Mouse (Mus musculus): ENCODE measurements around the gene Meis2. TPM values are rescaled to one million over a fixed set of nuclear protein-coding genes. Genes with fewer than 3 reads are reported as not detected.

Meis2 gene
- polyA plus RNA-seq, 1 experiment from 2014 or later, result 92.0 TPM

GRCm38 (mm10) chr2:115984487-115984886 is 81.2 kb downstream of the Meis2 start:
- Histone ChIP-seq H3K4me3 (no peak overlapping the region), H3K4me1 (replicated peaks) (peaks cover 33% of the 10 kb centered on the region), H3K4me2 (no peak overlapping the region), H3K27ac (replicated peaks) (no peak overlapping the region), H3K27me3 (no peaks in the 10 kb centered on the region), H3K36me3 (no peaks in the 10 kb centered on the region), H3K9ac (no peak overlapping the region), H3K9me3 (no peaks in the 10 kb centered on the region)
- WGBS, result 77% methylated on average over 4 of the region's 4 CpGs
- no peak for ATAC-seq (ENCODE audit: low read depth)

- Histone ChIP-seq H3K27ac (replicated peaks) (0 out of 2 replicates have a peak overlapping the region, but pooled peaks have one; percentile 49), H3K27me3 (no peaks in the 10 kb centered on the region)
- ATAC-seq (ENCODE audit: low read depth), result peak; percentile 25; the same call in 1 of the 2 replicates
These were observed 85.1 kb downstream of the Meis2 start for GRCm38 (mm10) chr2:115980490-115980889.

GRCm38 (mm10) chr2:115979683-115980476 is 85.8 kb downstream of the Meis2 start:
- Histone ChIP-seq H3K9me3 (no peaks in the 10 kb centered on the region), H3K4me1 (replicated peaks) (peaks cover 29% of the 10 kb centered on the region), H3K4me3 (no peak overlapping the region), H3K27ac (replicated peaks) (peak overlapping the region; percentile 53), H3K4me2 (no peak overlapping the region), H3K36me3 (no peaks in the 10 kb centered on the region), H3K27me3 (no peaks in the 10 kb centered on the region), H3K9ac (no peak overlapping the region)
- ATAC-seq (ENCODE audit: low read depth), result peak; percentile 82
- WGBS, result 35% methylated on average over 14 of the region's 14 CpGs

More at GRCm38 (mm10) chr2:115980490-115980889, 85.1 kb downstream of the Meis2 start:
- Histone ChIP-seq H3K4me1 (replicated peaks) (peaks cover 35% of the 10 kb centered on the region), H3K9ac (no peak overlapping the region), H3K4me3 (no peak overlapping the region), H3K4me2 (no peak overlapping the region), H3K36me3 (no peaks in the 10 kb centered on the region), H3K9me3 (no peaks in the 10 kb centered on the region)

DNA sequence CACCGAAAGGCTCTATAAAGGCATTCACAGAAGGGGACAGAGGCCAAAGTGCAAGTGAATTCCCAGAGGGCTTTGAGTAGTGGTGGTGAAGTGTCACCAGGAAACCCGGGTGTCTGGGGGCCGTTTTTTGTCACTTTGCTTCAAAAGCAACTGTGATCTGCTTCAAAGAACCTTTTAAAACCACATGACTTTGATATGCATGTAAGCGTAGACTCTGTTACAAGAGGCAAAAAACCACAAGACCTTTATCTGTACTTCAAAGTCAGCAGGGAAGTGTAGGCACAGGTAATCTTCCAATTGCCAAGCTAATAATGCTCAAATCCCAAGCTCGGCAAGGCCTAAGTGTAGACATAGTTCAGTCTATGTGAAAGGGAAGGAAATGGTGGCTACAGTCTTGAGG is 87.0 kb downstream of the Meis2 start:
- no peaks in the 10 kb centered on the region for H3K9me3 ChIP-seq
- H3K36me3 ChIP-seq, result no peaks in the 10 kb centered on the region
- H3K4me3 ChIP-seq, result no peak overlapping the region
- no peak overlapping the region for H3K9ac ChIP-seq
- H3K4me2 ChIP-seq, result no peak overlapping the region
- 62% methylated on average over 5 of the region's 5 CpGs for WGBS
- peaks cover 26% of the 10 kb centered on the region for H3K4me1 ChIP-seq (replicated peaks)
- no peaks in the 10 kb centered on the region for H3K27me3 ChIP-seq
- no peak overlapping the region for H3K27ac ChIP-seq (replicated peaks)
- no peak for ATAC-seq (ENCODE audit: low read depth)

DNA sequence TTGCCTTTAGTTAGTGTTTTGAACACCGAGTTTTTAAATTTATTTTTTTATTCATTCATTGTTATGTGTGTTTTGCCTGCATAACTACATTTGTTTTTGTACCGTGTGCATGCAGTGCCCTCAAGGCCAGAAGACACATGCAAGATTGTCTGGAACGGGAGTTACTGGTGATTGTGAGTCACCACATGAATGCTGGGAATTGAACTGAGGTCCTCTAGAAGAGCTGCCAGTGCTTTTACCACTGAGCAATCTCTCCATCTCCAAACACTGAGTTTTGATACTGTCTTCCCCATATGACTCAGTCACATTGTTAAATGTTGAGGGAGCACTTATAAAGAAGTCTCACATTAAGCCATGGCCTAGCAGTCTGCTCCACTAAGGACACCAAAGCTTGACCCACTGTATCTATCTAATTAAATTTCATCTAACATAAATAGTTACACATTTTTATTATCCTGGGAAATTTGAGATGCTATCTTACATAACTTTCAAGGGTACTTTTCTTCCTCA is 94.3 kb downstream of the Meis2 start:
- Histone ChIP-seq H3K36me3 (no peaks in the 10 kb centered on the region), H3K4me3 (no peak overlapping the region), H3K9ac (no peak overlapping the region), H3K4me2 (no peak overlapping the region), H3K4me1 (replicated peaks) (no peaks in the 10 kb centered on the region), H3K9me3 (no peaks in the 10 kb centered on the region), H3K27ac (replicated peaks) (no peak overlapping the region), H3K27me3 (no peaks in the 10 kb centered on the region)
- 86% methylated on average over 3 of the region's 3 CpGs for WGBS
- ATAC-seq (ENCODE audit: low read depth), result no peak

GRCm38 (mm10) chr2:115970091-115970820 is 95.4 kb downstream of the Meis2 start:
- Histone ChIP-seq H3K27ac (replicated peaks) (no peak overlapping the region), H3K4me2 (no peak overlapping the region)

DNA sequence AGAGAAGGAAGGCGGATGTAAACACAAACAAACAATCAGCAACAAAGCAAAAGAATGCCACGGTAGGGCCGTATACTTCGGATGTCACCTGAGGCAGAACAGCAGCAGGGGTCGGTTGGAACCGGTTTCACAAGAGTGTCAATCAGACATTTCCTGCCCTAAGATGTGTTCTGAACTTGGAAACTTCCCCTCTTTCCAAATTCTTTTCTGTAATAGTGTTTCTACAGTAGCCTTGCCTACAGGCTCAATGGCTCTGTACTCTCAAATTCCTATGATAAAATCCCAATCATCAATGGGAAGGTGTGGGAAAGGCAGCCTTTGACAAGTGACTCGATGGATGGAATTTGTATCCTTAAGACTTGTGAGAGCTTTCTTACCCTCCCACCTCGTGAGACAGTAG is 96.4 kb downstream of the Meis2 start:
- WGBS, result 77% methylated on average over 8 of the region's 8 CpGs
- Histone ChIP-seq H3K4me3 (no peak overlapping the region), H3K9me3 (no peaks in the 10 kb centered on the region), H3K36me3 (no peaks in the 10 kb centered on the region), H3K4me2 (no peak overlapping the region), H3K27me3 (no peaks in the 10 kb centered on the region), H3K9ac (no peak overlapping the region), H3K27ac (replicated peaks) (no peak overlapping the region), H3K4me1 (replicated peaks) (peaks cover 15% of the 10 kb centered on the region)
- ATAC-seq (ENCODE audit: low read depth), result no peak

More at GRCm38 (mm10) chr2:115970091-115970820, 95.4 kb downstream of the Meis2 start:
- ATAC-seq (ENCODE audit: low read depth), result no peak
- H3K4me3 ChIP-seq, result no peak overlapping the region
- peaks cover 5% of the 10 kb centered on the region for H3K4me1 ChIP-seq (replicated peaks)
- H3K27me3 ChIP-seq, result no peaks in the 10 kb centered on the region
- H3K9ac ChIP-seq, result no peak overlapping the region
- WGBS, result 79% methylated on average over 9 of the region's 9 CpGs
- H3K9me3 ChIP-seq, result no peaks in the 10 kb centered on the region
- H3K36me3 ChIP-seq, result no peaks in the 10 kb centered on the region

- no peaks in the 10 kb centered on the region for H3K27me3 ChIP-seq
- H3K9ac ChIP-seq, result no peak overlapping the region
- no peak overlapping the region for H3K27ac ChIP-seq (replicated peaks)
- H3K36me3 ChIP-seq, result no peaks in the 10 kb centered on the region
- ATAC-seq (ENCODE audit: low read depth), result peak; percentile 32; the same call in 1 of the 2 replicates
- peaks cover 31% of the 10 kb centered on the region for H3K4me1 ChIP-seq (replicated peaks)
- H3K4me3 ChIP-seq, result no peak overlapping the region
- no peaks in the 10 kb centered on the region for H3K9me3 ChIP-seq
- H3K4me2 ChIP-seq, result no peak overlapping the region
- WGBS, result 66% methylated on average over 3 of the region's 3 CpGs
These were observed 100.7 kb downstream of the Meis2 start for GRCm38 (mm10) chr2:115964911-115965310.

DNA sequence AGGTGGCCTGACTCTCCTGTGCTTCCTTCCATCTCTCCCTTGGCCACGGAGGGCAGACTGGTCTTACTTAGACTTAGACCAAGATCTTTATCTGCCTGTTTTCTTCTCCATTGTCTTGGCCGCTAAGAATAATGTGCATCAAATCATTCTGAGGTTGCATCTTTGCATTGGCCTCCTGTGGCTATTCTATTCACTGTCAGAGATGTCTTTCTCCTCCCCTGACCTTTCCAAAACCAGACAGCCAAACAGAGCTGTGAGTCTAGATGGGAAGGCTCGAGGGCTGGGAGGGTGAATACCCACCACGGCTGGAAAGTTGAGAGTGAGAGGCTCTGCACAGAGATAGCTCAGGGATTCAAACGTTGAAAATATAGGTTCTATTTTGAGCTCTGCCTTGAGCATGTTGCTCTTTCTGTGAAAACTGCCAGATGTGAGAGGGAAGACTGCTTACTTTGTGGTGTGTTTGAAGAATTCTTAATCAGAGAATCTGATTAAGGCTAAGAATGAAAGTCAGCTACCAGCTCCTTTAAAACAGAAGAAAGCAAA is 102.3 kb downstream of the Meis2 start:
- Histone ChIP-seq H3K4me2 (no peak overlapping the region), H3K27ac (replicated peaks) (no peak overlapping the region), H3K36me3 (no peaks in the 10 kb centered on the region), H3K9ac (no peak overlapping the region), H3K4me1 (replicated peaks) (peaks cover 31% of the 10 kb centered on the region), H3K9me3 (no peaks in the 10 kb centered on the region), H3K4me3 (no peak overlapping the region), H3K27me3 (no peaks in the 10 kb centered on the region)
- ATAC-seq (ENCODE audit: low read depth), result no peak
- 41% methylated on average over 5 of the region's 5 CpGs for WGBS

- Histone ChIP-seq H3K4me3 (no peak overlapping the region), H3K4me2 (no peak overlapping the region), H3K27ac (replicated peaks) (no peak overlapping the region), H3K9ac (no peak overlapping the region), H3K9me3 (no peaks in the 10 kb centered on the region), H3K4me1 (replicated peaks) (peaks cover 31% of the 10 kb centered on the region), H3K27me3 (no peaks in the 10 kb centered on the region), H3K36me3 (no peaks in the 10 kb centered on the region)
- ATAC-seq (ENCODE audit: low read depth), result no peak
- 79% methylated on average over 3 of the region's 3 CpGs for WGBS
These were observed 102.9 kb downstream of the Meis2 start for GRCm38 (mm10) chr2:115962728-115963127.

- Histone ChIP-seq H3K4me1 (replicated peaks) (peaks cover 31% of the 10 kb centered on the region), H3K9me3 (no peaks in the 10 kb centered on the region), H3K4me3 (no peak overlapping the region), H3K36me3 (no peaks in the 10 kb centered on the region), H3K27ac (replicated peaks) (no peak overlapping the region), H3K4me2 (no peak overlapping the region), H3K9ac (no peak overlapping the region), H3K27me3 (no peaks in the 10 kb centered on the region)
- 73% methylated on average over 2 of the region's 2 CpGs for WGBS
- ATAC-seq (ENCODE audit: low read depth), result no peak
These were observed 103.5 kb downstream of the Meis2 start for GRCm38 (mm10) chr2:115962113-115962512.

DNA sequence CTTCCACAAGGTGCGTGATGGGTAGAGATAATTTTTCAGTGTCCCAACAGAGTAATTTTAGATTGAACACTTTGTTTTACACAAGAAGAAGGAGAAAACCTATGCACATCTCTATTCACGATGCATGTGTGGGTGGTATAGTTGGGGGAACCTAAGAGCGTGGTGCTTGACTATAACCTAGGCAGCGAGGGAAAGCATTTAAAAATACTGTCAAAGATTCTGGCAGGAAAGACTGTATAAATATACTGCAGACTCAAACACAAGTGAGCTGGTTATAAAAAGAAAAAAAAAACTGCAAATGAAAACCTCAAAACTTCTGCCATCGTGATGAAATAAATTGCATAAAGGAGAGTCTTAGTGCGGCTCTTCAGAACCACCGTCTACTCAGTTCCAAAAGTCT is 105.0 kb downstream of the Meis2 start:
- no peak overlapping the region for H3K9ac ChIP-seq
- H3K4me1 ChIP-seq (replicated peaks), result peaks cover 30% of the 10 kb centered on the region
- H3K27ac ChIP-seq (replicated peaks), result no peak overlapping the region
- no peaks in the 10 kb centered on the region for H3K27me3 ChIP-seq
- ATAC-seq (ENCODE audit: low read depth), result no peak
- no peaks in the 10 kb centered on the region for H3K9me3 ChIP-seq
- H3K36me3 ChIP-seq, result no peaks in the 10 kb centered on the region
- WGBS, result 87% methylated on average over 7 of the region's 7 CpGs
- H3K4me2 ChIP-seq, result no peak overlapping the region
- H3K4me3 ChIP-seq, result no peak overlapping the region
